Mouse (Mus musculus) bone marrow, adult 2 months (tissue): ENCODE results near the gene Atxn7l1.

Experiments used
- CTCF ChIP-seq: fragments of 200-500 bp; IDR thresholded peaks from 2 replicates; pipeline ENCODE4 v1.5.1; 2011; ENCODE audit warnings: low read length, control low read depth; ENCODE audit not compliant: control insufficient read depth, insufficient read depth
- POLR2A ChIP-seq: fragments of 200-500 bp; IDR thresholded peaks from 2 replicates; pipeline ENCODE4 v1.6.1; 2011; ENCODE audit warnings: low read depth, mild to moderate bottlenecking, control low read depth, low read length, borderline replicate concordance; ENCODE audit not compliant: control insufficient read depth

- no peak for TF ChIP-seq POLR2A
- no peak for TF ChIP-seq CTCF
Measured at GRCm38 (mm10) chr12:33337289-33337688, 189.8 kb downstream of the Atxn7l1 start.
